Mouse (Mus musculus) midbrain, postnatal 0 days (tissue): ENCODE results near the gene Cav2. TPM values are rescaled to one million over a fixed set of nuclear protein-coding genes. Genes with fewer than 3 reads are reported as not detected.

Source experiments
- ATAC-seq: fragments of 200-750 bp; cut with Nextera tagmentation; 2 replicates; pipeline ENCODE4 v1.8.0; 2017; ENCODE audit warnings: moderate number of reproducible peaks, mild to moderate bottlenecking, moderate TSS enrichment, moderate library complexity; ENCODE audit not compliant: low FRiP score
- DNase-seq: peaks from one replicate; pipeline ENCODE4 v3.0.0-alpha.2; 2015; ENCODE audit warnings: low spot score
- H3K27ac ChIP-seq: fragments of 300-500 bp; sonication (generic); 2 replicates; pipeline ENCODE4 v1.5.1; 2014; ENCODE audit warnings: low read depth, mild to moderate bottlenecking, low read length, mixed read lengths
- H3K27me3 ChIP-seq: fragments of 300-500 bp; sonication (generic); 2 replicates; pipeline ENCODE4 v1.6.1; 2014; ENCODE audit warnings: low read length, control low read depth, mixed read lengths; ENCODE audit not compliant: insufficient read depth
- H3K36me3 ChIP-seq: fragments of 300-500 bp; sonication (generic); 2 replicates; pipeline ENCODE4 v1.6.1; 2014; ENCODE audit warnings: low read length, control low read depth, mixed read lengths; ENCODE audit not compliant: insufficient read depth
- H3K4me1 ChIP-seq: fragments of 300-500 bp; sonication (generic); 2 replicates; pipeline ENCODE4 v1.6.1; 2014; ENCODE audit warnings: mild to moderate bottlenecking, control low read depth, antibody characterized with exemption, low read length, mixed read lengths; ENCODE audit not compliant: insufficient read depth
- H3K4me2 ChIP-seq: fragments of 300-500 bp; sonication (generic); 2 replicates; pipeline ENCODE4 v1.6.1; 2014; ENCODE audit warnings: low read depth, mild to moderate bottlenecking, low read length, mixed read lengths; ENCODE audit not compliant: poor library complexity, severe bottlenecking
- H3K4me3 ChIP-seq: fragments of 300-500 bp; sonication (generic); 2 replicates; pipeline ENCODE4 v1.5.1; 2014; ENCODE audit warnings: low read depth, mild to moderate bottlenecking, low read length, moderate library complexity
- H3K9ac ChIP-seq: fragments of 300-500 bp; sonication (generic); replicated peaks from 2 replicates; pipeline ENCODE4 v1.6.1; 2014; ENCODE audit warnings: mild to moderate bottlenecking, low read length, moderate library complexity, mixed read lengths; ENCODE audit not compliant: poor library complexity, severe bottlenecking
- H3K9me3 ChIP-seq: fragments of 300-500 bp; sonication (generic); 2 replicates; pipeline ENCODE4 v1.6.1; 2016; ENCODE audit warnings: low read length, control low read depth
- CTCF ChIP-seq: IDR thresholded peaks from 2 replicates; pipeline ENCODE4 v1.5.1; 2016; ENCODE audit warnings: antibody characterized with exemption, mild to moderate bottlenecking
- WGBS: fragments of 180-500 bp; shearing (Covaris S2); extraction: QIAGEN DNeasy Blood & Tissue Kit; methylation state at CpG from one replicate; pipeline ENCODE4 v1.1.7; 2014; 5-methylcytosine and 5-hydroxymethylcytosine counted together
- polyA plus RNA-seq: library from polyadenylated mRNA; unstranded; fragments of >200 nt; fragmentation: Nextera tagmentation; extraction: Ambion mirVana; gene quantifications from 2 replicates; pipeline ENCODE4 v1.2.1, GENCODE M21; 2015
- total RNA-seq: library from RNA; depleted of rRNA; stranded (reverse); fragments of >200 nt; gene quantifications from 2 replicates; pipeline ENCODE4 v1.2.3, GENCODE M21; 2014

Cav2 gene
- total and polyA plus RNA-seq, 2 experiments from 2014 or later: 17.0 to 18.6 TPM

GRCm38 (mm10) chr6:17305954-17306601 is 25.1 kb downstream of the Cav2 start, which contains the start of gene Cav1:
Cav1 (plus strand) TSS chr6:17306335.
- WGBS: under 1% methylated on average over 26 of the region's 26 CpGs
- no peak within 1 kb of the TSS for H3K27ac ChIP-seq

GRCm38 (mm10) chr6:17306602-17307325 is 25.8 kb downstream of the Cav2 start:
- under 1% methylated on average over 18 of the region's 19 CpGs for WGBS
- DNase-seq (no peak), ATAC-seq (no peak; the same call in 1 of the 2 replicates)
- no peaks in the 10 kb centered on the region for H3K9me3 ChIP-seq
- H3K27me3 ChIP-seq: peaks cover 14% of the 10 kb centered on the region
- H3K9ac ChIP-seq: peak overlapping the region; percentile 60
- no peaks in the 10 kb centered on the region for H3K36me3 ChIP-seq
- peak overlapping the region; percentile 96 for H3K4me2 ChIP-seq
- H3K4me3 ChIP-seq: peak overlapping the region; percentile 52
- no peak for TF ChIP-seq CTCF
- 0 out of 2 replicates have a peak, but pooled peaks cover 11% of the 10 kb centered on the region for H3K4me1 ChIP-seq
- no peak overlapping the region for H3K27ac ChIP-seq

More at GRCm38 (mm10) chr6:17305954-17306601, 25.1 kb downstream of the Cav2 start, which contains the start of gene Cav1:
- TF ChIP-seq CTCF: no peak
- Histone ChIP-seq H3K4me3 (peak within 1 kb of the TSS; percentile 52), H3K9ac (peak within 1 kb of the TSS; percentile 60), H3K4me2 (peak within 1 kb of the TSS; percentile 96), H3K27me3 (peaks cover 14% of the 10 kb centered on the region), H3K36me3 (no peaks in the 10 kb centered on the region), H3K9me3 (no peaks in the 10 kb centered on the region), H3K4me1 (0 out of 2 replicates have a peak, but pooled peaks cover 11% of the 10 kb centered on the region)
- ATAC-seq (peak; percentile 66), DNase-seq (peak; percentile 56)

GRCm38 (mm10) chr6:17307461-17308115 is 26.6 kb downstream of the Cav2 start:
- no peaks in the 10 kb centered on the region for H3K36me3 ChIP-seq
- H3K4me1 ChIP-seq: 0 out of 2 replicates have a peak, but pooled peaks cover 11% of the 10 kb centered on the region
- H3K4me2 ChIP-seq: peak overlapping the region; percentile 96
- peak; percentile 69 for TF ChIP-seq CTCF
- WGBS: 3% methylated on average over 30 of the region's 31 CpGs
- H3K4me3 ChIP-seq: peak overlapping the region; percentile 52
- H3K9me3 ChIP-seq: no peaks in the 10 kb centered on the region
- H3K27ac ChIP-seq: no peak overlapping the region
- H3K27me3 ChIP-seq: peaks cover 14% of the 10 kb centered on the region
- peak; percentile 65; the same call in 1 of the 2 replicates for ATAC-seq
- H3K9ac ChIP-seq: no peak overlapping the region
- peak; percentile 22 for DNase-seq

DNA sequence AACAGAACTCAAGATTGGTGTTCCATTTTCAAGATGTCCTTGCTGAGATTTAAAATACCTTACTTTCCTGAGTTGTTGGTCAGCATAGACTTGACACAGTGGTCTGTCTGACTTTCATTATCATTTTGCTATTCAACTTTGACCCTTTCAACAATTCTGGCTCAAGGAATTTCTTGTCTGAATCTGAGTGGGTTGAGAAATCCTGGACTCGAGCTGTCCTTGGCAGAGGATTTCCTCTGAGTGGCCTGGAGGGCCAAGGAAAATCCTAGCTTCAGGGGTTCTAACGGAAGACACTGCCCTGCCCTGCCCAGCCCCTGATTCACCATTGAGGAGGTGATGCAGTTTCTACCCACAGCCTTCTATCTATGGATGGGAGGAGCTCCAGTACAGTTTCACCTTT is 27.7 kb downstream of the Cav2 start:
- Histone ChIP-seq H3K27ac (no peak overlapping the region), H3K4me1 (0 out of 2 replicates have a peak, but pooled peaks cover 11% of the 10 kb centered on the region), H3K4me3 (no peak overlapping the region), H3K9ac (no peak overlapping the region), H3K27me3 (peaks cover 14% of the 10 kb centered on the region), H3K9me3 (no peaks in the 10 kb centered on the region), H3K4me2 (no peak overlapping the region), H3K36me3 (no peaks in the 10 kb centered on the region)
- no peak for TF ChIP-seq CTCF
- ATAC-seq: no peak
- DNase-seq: no peak
- 54% methylated on average over 2 of the region's 2 CpGs for WGBS

GRCm38 (mm10) chr6:17309260-17309659 is 28.3 kb downstream of the Cav2 start:
- Histone ChIP-seq H3K9ac (no peak overlapping the region), H3K9me3 (no peaks in the 10 kb centered on the region), H3K27ac (no peak overlapping the region), H3K36me3 (no peaks in the 10 kb centered on the region), H3K4me2 (no peak overlapping the region), H3K4me1 (0 out of 2 replicates have a peak, but pooled peaks cover 11% of the 10 kb centered on the region), H3K27me3 (peaks cover 14% of the 10 kb centered on the region), H3K4me3 (no peak overlapping the region)
- no peak for ATAC-seq
- WGBS: 85% methylated on average over 2 of the region's 2 CpGs
- no peak for DNase-seq
- TF ChIP-seq CTCF: no peak
